Mouse (Mus musculus) ES-CJ7 (cell line): ENCODE data around the gene Prkn.

ENCODE experiments used
- DNase-seq: peaks from one replicate; pipeline ENCODE4 v3.0.0; 2011; ENCODE audit warnings: low read depth, low spot score

Prkn gene

DNA sequence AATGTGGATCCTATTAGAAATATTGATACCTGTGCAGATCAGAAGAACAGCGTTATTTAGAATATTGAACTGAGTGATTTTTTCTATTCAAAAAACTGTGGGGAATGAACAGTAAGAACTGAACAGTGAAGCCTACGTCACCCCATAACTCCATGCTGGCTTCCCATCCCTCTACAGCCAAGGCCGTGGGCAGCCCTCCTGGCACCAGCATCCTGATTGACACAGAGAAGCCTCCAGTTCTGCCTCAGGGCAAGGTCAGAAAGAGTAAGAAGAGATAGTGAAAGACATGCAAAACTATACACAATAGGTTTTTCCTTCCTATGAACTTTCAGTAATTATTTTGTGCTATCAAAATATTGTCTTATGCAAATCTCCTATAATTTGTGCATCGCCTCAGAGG, 557.5 kb downstream of the Prkn start:
- no peak for DNase-seq

DNA sequence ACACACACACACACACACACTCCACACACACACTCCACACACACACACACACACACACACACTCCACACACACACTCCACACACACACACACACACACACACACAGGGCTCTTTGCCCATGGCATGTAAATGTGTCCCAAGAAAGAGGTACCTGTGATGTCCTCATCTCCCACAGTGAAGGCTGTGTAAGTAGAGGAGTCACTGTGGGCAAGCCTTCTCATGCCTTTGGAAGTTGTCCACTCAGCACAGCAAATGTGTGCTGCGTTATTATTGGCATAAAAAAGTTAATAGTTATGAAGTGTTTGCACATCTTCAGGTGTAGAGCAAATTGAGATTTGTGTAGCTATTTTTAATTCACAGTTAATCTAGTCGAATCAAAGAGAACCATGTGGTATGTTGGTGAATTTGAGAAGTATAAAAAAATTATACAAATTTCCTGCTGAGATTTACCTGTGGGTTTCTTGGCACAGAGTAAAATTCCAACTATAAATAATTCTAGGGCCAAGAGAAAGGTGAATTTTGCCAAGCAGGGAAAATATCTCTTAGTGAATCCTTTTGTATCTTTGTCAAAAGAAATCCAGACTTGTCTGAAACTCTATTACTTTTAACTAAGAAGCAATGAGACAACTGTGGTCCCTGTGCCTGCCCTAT, 562.2 kb downstream of the Prkn start:
- no peak for DNase-seq

DNA sequence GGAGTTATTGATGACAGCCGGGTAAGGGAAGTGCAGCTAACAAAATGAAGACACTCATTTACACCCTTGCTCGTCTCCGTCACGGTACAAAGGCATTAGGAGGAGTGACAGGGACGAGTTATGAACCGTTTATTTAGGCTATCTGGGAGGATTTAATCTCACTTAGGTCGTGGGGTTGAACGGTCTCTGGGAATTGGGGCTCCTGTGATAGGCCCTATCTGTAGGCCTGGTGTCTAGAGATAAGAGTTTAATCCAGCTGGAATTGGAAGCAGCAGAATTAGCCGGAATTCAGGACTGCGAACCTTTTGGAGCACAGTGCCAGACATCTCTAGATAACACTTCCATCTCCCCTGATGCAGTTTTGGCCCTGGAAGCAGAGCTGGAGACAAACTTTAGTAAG, 571.2 kb downstream of the Prkn start:
- no peak for DNase-seq

DNA sequence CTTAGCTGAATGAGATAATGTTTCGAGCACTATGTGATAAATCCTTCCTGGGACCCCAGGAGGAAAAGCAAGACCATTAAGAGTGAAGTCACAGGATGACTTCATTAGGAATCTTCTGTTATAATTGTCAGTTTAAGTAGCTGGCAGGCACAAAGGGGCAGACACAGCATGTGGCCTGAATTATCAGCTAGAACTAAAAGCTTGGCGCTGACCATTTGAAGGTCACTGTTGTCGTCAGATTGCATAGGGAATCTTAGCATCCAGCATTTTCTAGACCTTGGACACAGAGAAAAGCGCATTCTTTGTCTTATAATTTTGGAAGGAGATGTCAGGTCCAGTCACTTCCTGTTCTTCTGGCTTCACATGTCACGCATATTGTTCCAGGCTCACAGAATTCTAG, 573.5 kb downstream of the Prkn start:
- no peak for DNase-seq

DNA sequence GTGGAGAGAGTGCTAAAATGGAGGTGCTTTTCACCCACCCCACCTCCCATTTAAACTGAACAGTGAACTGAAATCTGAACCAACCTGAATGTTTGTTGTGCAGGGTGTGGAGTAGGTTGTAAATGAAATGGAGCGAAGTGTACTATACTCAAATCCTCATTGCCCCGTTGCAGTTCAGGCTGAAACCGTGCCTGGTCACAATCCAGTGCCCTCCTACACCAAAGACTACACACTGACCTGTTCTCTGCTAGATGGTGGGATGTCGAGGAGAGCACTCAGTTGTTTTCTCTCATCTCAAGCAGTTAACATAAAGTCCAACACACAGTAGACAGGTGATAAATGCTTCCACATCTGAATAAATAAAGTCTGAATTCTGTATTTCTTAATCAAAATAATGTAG, 574.1 kb downstream of the Prkn start:
- DNase-seq: no peak

DNA sequence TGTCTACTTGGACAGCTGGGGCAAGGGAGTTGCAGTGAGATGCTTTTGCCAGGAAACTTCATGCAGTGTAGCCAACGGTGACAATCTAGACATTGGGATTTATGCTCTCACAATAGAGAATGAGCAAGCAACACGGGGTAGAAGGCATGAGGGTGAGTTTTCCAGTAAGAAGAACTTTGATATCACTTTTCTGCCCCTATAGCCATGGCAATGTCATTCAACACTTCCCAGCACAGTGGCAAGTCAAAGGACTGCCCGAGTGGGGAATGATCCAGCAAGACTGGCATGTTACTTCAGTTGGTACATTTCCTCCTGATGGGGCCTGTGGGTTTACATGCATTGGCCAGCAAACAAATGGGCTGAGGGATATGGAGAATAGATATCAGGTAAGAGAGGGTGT, 577.0 kb downstream of the Prkn start:
- DNase-seq: no peak

DNA sequence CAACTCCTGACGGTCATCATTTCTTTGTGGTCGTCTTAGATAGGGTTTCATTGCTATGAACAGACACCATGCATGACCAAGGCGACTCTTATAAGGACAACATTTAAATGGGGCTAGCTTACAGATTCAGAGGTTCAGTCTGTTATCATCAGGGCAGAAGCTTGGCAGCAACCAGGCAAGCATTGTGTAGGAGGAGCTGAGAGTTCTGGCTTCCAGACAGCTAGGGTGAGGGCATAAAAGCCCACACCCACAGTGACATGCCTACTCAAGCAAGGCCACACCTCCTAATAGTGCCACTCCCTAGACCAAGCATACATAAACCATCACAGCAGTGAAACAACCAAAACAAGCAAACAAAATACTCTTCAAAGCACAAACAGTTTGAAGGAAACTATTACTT, 579.3 kb downstream of the Prkn start:
- no peak for DNase-seq

DNA sequence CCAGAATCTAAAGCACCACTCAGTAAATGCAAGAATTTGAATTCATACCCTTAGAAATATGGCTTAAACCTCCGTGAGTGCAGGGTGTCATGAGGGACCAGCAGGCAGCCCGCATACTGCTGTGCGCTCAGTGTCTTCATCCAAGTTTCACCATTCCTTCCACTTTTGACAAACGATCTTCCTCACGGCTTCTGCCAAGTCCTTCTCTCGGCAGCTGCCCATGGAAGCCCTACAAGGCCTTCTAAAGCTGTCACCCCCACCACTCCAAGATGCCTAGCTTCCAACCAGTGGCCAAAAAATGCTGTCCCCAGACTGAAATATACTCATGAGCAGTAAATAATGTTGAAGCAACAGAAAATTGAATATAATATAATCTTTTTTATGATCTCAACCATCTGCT, 580.7 kb downstream of the Prkn start:
- no peak for DNase-seq

DNA sequence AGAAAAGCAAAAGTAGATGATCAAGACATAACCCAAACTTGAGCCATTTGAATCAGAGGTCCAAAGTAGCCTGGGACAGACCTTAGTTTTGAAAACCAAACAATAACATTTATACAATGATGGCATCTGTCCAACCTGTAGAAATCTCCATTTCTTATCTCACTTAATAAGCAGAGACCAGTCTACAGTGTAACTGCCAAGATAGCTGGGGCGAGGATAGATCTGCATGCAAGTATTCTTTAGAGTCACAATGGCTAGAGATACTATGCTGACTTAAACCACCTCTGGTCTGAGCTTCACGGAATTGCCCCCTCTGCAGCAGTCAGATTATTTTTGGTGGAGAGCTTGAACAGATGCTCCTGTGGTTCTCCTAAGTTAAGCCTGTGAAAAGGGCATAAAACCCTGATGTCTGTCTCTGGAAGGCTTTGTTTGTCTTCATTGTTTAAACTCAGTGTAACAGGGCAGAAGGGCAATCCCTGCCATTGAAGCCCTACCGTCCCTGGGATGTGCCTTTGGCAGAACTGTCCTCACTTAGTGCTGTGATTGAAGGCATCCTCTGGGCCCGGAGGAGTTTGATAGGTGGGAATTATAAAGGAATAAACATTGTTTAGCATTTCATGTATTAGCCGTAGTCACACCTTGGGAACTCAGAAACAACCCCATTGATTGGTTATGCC, 581.2 kb downstream of the Prkn start:
- no peak for DNase-seq

DNA sequence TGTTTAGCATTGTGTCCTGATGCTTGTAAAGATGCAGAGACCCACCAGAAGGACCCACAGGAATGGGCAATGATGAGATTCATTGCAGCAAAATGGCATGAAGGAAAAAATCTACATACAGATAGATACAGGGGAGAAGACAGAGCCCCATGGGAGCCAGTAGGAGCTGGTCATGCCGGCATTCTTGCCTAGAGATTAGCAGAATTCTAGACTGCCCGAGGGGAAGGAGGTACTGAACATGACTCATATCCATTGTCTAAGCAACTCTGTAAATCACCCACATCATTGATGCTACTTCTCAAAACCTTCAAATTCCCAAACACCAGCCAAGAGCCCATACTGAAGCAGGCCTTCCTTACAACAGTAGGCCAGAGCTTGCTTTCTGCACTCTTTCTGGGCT, 591.1 kb downstream of the Prkn start:
- no peak for DNase-seq

DNA sequence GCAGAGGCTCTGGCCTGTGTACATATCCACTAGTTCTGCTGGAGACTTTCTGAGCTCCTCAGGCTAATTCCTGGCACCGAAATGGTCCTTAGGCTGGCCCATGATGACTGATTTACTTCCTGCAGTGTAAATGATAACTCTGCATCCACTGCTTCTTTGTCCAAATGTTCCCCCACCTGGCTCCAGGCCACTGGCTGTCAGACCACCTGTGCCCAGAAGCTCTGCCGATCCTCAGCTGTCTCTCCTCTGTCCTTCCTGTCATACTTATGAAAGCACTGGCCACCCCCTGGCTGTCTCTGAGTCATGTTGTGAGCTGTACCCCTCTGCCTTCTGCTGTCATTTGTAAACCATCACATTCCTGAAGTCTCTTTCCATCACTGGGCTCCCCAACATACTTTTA, 592.4 kb downstream of the Prkn start:
- DNase-seq: no peak

DNA sequence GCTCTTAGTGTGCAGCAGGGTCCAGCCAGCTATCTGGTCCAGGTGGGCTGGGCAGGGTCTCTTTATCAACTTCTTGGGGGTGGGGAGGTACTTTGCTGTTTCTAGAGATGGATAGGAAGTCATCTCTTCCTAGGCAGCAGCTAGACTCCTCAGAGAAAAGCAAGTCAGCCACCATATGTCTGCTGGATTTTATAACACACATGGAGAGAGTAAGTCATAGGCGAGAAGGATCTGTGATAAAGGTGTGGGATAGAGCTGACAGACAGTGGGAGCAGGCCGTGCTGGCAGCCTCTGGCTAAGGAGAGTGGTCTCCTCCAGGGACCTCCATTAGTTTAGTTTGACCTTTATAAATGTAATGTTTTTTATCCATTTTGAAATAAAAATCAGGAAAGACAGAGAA, 622.5 kb downstream of the Prkn start:
- no peak for DNase-seq

DNA sequence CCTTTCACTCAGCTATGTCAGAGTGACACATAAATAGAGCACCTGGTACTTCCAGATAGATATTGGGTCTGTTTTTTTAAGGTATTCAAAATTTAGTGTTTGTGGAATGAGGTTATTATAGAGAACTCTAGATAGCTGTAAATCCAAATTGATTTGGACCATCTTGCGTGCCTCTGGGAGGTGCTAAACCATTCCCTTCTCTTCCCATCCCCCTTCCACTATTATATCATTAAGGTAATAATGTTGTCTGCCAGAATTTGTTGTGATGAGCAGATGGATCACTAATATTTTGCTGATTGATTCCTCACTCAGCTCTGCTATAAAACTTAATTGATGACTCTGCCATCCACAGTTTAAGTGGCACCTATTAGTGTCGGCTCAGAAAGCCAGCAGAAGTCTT, 625.9 kb downstream of the Prkn start:
- no peak for DNase-seq

DNA sequence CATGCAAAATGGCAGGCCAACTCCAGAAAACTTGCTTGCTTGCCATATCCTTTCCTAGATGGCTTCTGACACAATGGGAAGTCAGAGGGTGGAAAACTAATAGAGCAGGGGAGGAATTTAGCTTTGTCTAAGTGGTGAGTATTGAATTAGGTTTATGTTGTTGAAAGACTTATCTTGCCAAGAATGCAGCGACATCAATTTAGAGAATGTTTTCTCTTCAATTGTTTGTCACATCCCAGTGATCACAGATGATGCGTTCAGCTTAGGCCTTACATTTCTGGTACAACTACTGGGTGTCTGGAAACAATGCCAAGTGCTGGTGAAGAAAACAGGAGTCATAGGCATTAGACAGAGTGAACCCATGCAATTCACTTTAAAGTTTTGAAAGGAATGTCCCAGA, 628.4 kb downstream of the Prkn start:
- no peak for DNase-seq

DNA sequence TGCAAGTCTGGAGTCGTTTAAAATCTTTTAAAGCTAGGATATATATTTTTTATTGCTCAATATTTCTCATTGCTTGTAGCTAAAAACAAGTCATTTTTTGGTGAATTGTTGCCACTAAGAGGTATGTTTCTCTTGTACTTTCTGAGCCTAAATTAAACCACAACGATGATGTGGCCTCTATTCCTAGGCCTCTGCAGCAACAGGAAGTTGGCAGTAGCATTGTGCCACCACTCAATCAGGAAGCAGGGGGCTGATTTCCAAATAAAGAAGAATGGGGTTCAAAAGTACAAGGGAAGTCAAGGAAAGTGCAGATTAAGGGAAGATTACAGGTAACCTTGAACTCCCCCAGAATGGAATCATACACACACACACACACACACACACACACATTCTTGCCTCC, 642.8 kb downstream of the Prkn start:
- DNase-seq: no peak

DNA sequence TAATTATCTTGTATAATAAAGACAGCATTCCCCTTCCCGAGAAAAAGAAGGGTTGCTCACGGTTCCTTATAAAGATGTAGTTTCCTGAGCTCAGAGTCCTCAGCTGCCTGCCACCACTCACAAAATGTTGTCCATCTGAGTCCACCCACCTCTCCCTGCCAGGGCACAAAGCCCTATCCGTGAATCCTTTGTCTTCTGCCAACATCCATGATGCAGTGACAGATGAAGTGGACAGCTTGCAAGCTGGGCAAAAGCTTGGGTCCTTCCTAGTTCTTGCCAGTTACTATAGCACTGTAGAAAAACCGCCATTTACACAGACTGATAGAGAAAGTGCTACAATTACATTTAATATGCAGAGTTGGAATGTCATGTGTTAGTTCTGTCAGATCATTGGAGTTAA, 649.9 kb downstream of the Prkn start:
- no peak for DNase-seq

DNA sequence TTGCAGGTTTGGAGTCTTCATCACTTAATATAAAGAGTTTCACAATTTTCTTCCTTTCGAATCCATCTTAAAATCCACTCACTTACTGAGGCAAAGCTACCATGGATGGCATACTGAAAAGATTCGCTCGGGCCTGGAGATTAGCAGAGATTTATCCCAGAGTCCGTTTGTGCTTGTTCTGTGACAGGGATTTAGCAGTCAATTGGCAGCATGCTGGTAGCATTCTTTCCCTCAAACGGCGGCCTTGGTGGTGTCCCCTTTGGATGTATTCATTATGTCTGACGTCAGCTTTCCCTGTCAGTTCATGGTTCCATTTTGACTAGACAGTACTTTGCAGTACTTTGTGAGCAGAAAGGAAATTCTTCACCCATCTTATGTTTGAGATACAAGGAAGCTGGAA, 662.4 kb downstream of the Prkn start:
- no peak for DNase-seq

DNA sequence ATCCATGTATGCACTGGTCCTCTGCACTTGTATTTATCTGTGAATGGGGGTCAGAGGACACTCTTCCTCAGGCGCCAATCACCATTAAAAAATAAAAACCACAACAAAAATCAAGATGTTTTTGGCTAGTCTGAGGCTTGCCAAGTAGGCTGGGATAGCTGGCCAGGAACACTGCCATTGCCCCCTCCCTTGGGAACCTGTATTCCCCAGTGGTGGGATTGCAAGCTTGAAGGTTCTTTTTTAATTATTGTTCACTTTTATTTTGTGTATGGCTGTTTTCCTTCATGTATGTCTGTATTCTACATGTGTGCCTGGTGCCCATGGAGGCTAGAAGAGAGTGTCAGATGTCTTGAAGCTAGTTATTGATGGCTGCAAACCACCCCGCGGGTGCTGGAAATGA, 664.3 kb downstream of the Prkn start:
- DNase-seq: no peak

DNA sequence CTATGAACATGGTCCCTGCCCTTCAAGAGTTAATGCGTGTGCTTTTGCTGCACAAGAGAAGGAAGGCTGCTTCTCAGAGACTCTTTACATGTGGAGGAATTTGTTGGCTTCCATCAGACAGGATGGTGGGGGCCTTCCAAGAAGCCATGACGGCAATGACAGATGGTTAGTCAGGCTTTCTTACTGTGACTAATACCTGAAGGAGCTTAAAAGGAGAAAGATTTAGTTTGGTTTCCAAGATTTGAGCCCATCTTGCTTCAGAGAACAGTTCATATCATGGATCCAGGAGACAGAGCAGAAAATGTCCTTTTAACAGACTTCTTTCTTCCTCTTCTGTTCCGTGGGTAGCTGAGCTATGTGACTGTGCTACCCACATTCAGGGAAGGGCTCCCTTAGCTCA, 666.9 kb downstream of the Prkn start:
- no peak for DNase-seq

DNA sequence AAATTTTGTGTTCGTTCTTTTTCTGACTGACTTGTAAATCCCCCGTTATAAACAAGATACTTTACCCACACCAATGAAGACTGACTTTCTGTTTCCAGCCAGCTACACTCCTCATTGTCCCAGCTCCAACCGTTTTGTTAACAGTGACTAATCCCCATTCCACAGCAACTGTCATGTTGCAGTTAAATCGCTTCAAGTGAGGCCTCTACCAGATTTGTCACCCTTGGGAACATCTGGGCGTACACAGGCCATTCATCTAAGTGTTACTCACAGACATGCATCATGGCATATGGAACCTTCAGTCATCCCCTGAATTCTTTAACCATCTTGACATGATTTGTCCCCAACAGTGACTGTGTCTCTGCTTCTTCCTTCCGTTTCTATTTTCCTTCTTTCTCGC, 669.9 kb downstream of the Prkn start:
- no peak for DNase-seq

DNA sequence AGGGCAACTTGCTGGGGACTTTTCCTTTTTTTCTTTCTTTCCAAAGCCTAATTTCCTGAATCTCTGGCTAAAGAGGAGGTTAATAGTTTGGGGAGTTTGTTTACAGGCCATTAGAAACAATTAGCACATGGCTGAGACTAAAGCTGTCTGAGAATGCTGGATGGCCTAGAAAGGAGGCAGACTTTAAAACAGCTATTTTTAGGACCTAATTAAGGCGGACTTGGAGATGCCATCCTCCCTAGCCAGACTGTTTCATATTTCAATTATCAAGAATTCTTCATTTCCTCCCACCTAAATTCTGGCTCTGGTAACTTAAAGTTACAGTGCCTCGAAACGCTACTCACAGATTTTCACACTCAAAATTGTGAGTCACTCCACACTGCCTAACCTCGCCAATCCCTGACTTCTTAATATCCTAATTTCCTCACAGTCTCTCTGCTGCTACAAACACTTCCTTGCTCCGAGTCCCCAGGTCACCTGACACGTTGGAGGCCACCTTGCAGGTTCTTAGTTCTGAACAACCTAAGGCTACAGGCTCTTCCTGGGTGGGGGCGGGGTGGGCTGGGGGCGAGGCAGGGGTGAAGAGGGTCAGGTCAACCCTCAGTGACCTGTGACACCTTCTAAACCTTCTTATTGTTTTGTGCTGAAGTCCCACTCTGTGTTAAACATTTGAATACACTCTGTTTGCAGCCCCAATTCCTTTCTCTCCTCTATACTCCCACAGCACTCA, 674.0 kb downstream of the Prkn start:
- DNase-seq: peak; percentile 48

DNA sequence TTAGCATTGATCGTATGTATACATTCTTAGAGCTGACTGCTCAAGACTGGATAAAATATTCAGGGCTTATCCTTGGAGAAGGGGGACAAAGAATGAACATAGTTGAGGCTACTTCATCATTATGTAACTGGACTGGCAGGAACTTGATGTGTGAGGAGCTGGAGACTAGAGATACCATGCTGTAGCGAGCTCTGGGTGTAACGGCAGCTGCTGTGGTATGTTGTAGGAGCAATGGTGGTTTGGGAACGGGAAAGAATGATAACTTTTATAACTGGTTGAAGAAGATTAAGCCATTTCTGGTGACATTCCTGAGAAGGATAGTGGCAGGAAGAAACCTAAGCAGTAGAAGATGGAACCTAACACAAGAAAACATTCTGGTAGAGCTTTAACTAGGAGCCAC, 675.4 kb downstream of the Prkn start:
- no peak for DNase-seq

DNA sequence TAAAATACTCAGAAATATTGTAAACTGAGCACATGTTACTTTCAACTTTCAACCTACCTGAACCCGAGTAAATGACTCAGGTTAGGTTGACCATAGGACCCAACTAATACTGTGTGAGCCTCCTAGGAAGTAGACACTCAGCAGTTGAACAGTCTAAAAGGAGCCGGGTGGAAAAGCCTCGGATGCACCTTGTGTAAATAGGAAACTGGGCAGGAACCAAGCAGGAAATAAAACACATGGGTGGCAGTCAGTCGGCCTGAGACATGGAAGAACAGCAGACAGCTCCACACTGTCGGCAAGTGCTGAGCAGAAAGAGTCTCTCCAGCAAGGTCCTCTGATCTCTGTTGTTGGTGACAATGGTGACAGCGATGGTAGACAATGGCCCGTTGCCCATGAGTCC, 676.0 kb downstream of the Prkn start:
- no peak for DNase-seq
